Mouse (Mus musculus) forebrain, embryonic 12.5 days (tissue): ENCODE results near the gene Trim13. TPM values are rescaled to one million over a fixed set of nuclear protein-coding genes. Genes with fewer than 3 reads are reported as not detected.
A peak's percentile ranks its signal among the peaks of the same experiment; 100 is the strongest.

ENCODE experiments used
- ATAC-seq: fragments of 200-750 bp; cut with Nextera tagmentation; 2 replicates; pipeline ENCODE4 v1.8.0; 2017; ENCODE audit warnings: moderate TSS enrichment; ENCODE audit not compliant: low FRiP score
- H3K27ac ChIP-seq: fragments of 300-500 bp; sonication (generic); 2 replicates; pipeline ENCODE4 v1.5.1; 2016; ENCODE audit warnings: mild to moderate bottlenecking
- H3K27me3 ChIP-seq: fragments of 300-500 bp; sonication (generic); 2 replicates; pipeline ENCODE4 v1.6.1; 2016; ENCODE audit warnings: mild to moderate bottlenecking
- H3K36me3 ChIP-seq: fragments of 300-500 bp; sonication (generic); replicated peaks from 2 replicates; pipeline ENCODE4 v1.6.1; 2016; ENCODE audit warnings: mild to moderate bottlenecking
- H3K4me1 ChIP-seq: fragments of 300-500 bp; sonication (generic); 2 replicates; pipeline ENCODE4 v1.6.1; 2016
- H3K4me2 ChIP-seq: fragments of 300-500 bp; sonication (generic); 2 replicates; pipeline ENCODE4 v1.6.1; 2016; ENCODE audit warnings: mild to moderate bottlenecking, moderate library complexity
- H3K4me3 ChIP-seq: fragments of 300-500 bp; sonication (generic); replicated peaks from 2 replicates; pipeline ENCODE4 v1.5.1; 2016; ENCODE audit warnings: mild to moderate bottlenecking
- H3K9ac ChIP-seq: fragments of 300-500 bp; sonication (generic); 2 replicates; pipeline ENCODE4 v1.6.1; 2016; ENCODE audit warnings: mild to moderate bottlenecking
- H3K9me3 ChIP-seq: fragments of 300-500 bp; sonication (generic); 2 replicates; pipeline ENCODE4 v1.6.1; 2016
- WGBS: fragments of 180-500 bp; shearing (Covaris S2); methylation state at CpG from one replicate; pipeline ENCODE4 v1.1.7; 2016; 5-methylcytosine and 5-hydroxymethylcytosine counted together
- microRNA counts: library from miRNA; unstranded; fragments of <30 nt; microRNA quantifications from one replicate; lab custom pipeline; 2017
- microRNA-seq: library from miRNA; unstranded; fragments of <30 nt; microRNA quantifications from one replicate; pipeline ENCODE4, GENCODE M21; 2017
- polyA plus RNA-seq: library from polyadenylated mRNA; unstranded; fragments of >200 nt; fragmentation: Nextera tagmentation; extraction: Ambion mirVana; gene quantifications from 2 replicates; pipeline ENCODE4 v1.2.1, GENCODE M21; 2016

Gene Trim13
- polyA plus RNA-seq, 1 experiment from 2014 or later: 41.5 TPM

DNA sequence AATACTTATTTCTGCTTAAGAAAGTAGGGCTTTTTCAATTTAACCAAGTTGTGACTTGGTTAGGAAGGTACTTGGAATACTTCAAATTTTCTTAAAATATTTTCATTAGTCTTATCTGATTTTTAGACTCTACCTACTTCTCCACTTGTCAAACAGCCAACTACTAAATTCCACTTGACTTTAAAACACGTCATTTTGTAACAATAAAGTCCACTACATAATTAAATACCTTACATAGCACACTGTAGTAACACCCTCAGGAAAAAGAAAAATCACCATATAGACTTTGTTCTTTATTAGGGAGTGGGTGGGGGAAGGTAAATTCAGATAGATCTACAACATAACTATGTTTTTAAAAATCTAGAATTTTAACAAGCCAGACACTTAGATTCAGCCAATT, 44.6 kb downstream of the Trim13 start:
- Histone ChIP-seq H3K27me3 (no peaks in the 10 kb centered on the region), H3K4me3 (no peak overlapping the region), H3K9ac (no peak overlapping the region), H3K4me1 (no peaks in the 10 kb centered on the region), H3K27ac (no peak overlapping the region), H3K9me3 (no peaks in the 10 kb centered on the region), H3K4me2 (no peak overlapping the region), H3K36me3 (no peaks in the 10 kb centered on the region)
- no peak for ATAC-seq
- 75% methylated on average over 1 of the region's 1 CpGs for WGBS

DNA sequence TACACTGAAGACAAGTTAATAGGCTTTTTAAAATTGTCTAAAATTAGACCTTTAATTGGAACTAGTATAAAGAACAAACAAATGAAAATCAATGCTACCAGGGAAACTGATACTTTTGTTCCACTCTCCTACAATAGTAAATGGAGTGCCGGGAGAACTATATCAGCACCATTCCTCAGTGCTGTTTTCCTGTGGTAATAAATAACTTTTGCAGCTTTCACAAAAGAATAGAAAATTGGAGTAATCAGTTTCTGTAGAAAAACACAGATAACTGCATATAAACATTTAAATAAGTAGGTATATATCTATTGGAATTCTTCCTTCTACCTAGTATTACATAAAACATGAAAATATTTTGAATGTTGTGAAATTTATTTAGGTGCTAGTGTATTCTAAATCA, 47.5 kb downstream of the Trim13 start:
- no peak overlapping the region for H3K4me3 ChIP-seq
- WGBS: 28% methylated on average over 1 of the region's 1 CpGs

DNA sequence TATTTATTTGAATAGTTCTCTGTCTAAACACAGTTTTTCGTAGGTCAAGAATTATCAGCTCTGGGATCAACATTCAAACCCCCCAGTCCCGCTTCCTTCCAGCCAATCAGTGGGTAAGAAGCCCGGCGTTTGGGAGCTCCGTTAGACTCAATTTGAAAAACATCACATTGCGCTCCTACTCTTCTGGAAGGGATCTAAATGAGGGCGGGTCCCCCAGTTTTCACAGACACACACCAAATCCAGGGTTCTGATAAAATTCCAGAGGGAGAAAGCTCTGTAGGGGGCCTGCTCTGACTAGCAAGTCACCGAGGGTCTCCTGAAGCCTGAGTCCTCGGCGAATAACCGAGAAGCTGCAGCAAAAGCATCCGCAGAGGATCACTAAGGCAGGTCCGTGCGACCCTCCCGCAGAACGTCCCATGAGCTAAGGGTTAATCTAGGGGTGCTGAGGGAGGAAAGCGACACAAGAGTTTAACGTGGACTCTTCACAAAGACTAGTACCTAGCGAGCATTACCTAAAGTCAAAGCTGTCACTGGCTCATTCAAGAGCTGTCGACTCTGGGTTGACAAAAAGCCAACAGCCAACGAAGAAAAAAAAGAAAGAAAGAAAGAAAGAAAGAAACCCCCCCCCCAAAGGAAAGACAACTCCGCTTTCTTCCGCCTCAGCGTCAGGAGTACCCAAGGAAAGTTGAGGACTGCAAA, 49.3 kb downstream of the Trim13 start:
- Histone ChIP-seq H3K27ac (peak overlapping the region; percentile 94), H3K4me3 (peak overlapping the region; percentile 98), H3K4me1 (peaks cover 7% of the 10 kb centered on the region; the same call in 1 of the 2 replicates), H3K27me3 (no peaks in the 10 kb centered on the region), H3K9me3 (no peaks in the 10 kb centered on the region), H3K36me3 (no peaks in the 10 kb centered on the region), H3K9ac (peak overlapping the region; percentile 97), H3K4me2 (peak overlapping the region; percentile 59)
- under 1% methylated on average over 24 of the region's 24 CpGs for WGBS
- ATAC-seq: peak; percentile 28; the same call in 1 of the 2 replicates

More for the DNA sequence above, 47.5 kb downstream of the Trim13 start:
- Histone ChIP-seq H3K4me2 (peak overlapping the region; percentile 36; the same call in 1 of the 2 replicates), H3K27ac (no peak overlapping the region), H3K4me1 (peaks cover 4% of the 10 kb centered on the region; the same call in 1 of the 2 replicates), H3K36me3 (no peaks in the 10 kb centered on the region), H3K9ac (no peak overlapping the region), H3K27me3 (no peaks in the 10 kb centered on the region), H3K9me3 (no peaks in the 10 kb centered on the region)
- ATAC-seq: no peak

DNA sequence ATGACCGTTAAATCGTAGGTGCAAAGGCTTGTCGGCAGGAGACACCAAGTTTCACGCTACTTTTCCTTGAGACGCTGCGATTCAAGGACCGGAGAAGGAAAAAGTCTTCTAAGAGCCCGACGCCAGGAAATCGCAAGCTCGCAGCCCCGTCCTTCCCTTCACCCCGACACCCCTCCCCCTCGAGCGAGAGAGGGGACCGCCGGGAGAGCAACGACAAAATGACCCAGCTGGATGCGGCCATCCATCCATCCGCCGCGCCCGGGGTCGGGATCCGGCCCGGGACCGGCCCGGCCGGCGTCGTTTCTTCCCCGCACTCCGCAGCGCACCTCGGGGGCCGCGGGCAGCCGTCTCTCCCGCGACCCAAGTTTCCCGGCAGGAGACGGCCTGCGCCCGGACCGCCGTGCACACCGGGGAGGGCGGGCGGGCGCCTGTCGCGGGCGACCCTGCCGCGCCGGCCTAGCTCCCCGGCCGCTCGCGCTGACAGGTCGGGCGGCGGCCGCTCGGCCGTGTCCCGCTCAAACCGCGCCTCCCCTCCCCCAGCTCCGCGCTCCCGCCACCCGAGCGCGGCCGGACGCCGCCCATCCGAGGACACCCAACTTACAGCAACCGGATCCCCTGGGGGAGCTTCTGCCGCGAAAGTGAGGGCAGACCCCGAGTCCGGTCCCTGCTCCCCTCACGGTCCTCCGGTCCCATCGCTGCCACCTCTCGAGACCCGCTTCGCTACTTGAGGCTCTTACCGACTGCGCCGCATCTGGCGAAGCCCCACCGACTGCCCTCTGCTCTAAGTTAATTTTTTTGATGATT, 50.0 kb downstream of the Trim13 start:
- peaks cover 7% of the 10 kb centered on the region; the same call in 1 of the 2 replicates for H3K4me1 ChIP-seq
- H3K4me2 ChIP-seq: peak overlapping the region; percentile 59
- no peaks in the 10 kb centered on the region for H3K27me3 ChIP-seq
- H3K27ac ChIP-seq: peak overlapping the region; percentile 94
- H3K4me3 ChIP-seq: peak overlapping the region; percentile 98
- H3K36me3 ChIP-seq: no peaks in the 10 kb centered on the region
- no peaks in the 10 kb centered on the region for H3K9me3 ChIP-seq
- under 1% methylated on average over 56 of the region's 95 CpGs for WGBS
- ATAC-seq: peak; percentile 72
- peak overlapping the region; percentile 97 for H3K9ac ChIP-seq

DNA sequence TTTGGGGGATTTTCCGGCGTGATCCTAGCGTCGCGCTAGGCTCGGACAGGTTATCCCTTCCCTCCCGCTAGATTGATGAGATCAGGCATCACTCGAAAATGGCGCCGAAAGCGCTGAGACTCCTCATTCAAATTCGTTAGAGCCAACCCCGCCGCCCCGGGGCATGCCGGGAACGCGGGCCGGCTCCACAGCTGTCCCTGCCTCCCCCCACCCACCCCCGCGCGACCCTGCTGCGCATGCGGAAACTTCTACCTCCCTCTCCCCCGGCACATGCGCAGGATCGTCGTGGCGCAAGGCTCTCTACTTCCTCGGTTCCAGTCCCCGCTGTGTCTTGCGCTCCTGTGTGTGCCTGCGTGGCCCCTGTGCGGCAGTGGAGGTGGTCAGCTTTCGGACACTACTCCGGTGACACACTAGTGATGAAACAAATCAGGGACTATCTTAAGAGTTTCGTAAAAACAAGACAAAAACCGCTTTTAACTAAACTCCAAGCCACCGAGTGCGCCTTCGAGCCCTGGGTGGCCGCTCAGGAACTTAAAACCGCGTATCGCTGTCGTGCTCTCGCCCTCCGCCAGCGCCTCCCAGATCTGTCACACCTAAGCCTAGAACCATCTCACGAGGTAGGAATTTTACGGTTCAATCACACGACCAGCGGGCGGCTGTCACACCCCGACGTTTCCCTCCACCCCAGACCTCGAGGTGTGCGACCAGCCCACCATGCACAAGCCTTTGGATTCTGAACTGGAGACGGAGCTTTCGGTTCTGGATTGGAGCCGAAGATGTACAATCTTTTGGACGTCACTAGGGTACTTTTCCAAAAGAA, 50.8 kb downstream of the Trim13 start:
- no peaks in the 10 kb centered on the region for H3K9me3 ChIP-seq

DNA sequence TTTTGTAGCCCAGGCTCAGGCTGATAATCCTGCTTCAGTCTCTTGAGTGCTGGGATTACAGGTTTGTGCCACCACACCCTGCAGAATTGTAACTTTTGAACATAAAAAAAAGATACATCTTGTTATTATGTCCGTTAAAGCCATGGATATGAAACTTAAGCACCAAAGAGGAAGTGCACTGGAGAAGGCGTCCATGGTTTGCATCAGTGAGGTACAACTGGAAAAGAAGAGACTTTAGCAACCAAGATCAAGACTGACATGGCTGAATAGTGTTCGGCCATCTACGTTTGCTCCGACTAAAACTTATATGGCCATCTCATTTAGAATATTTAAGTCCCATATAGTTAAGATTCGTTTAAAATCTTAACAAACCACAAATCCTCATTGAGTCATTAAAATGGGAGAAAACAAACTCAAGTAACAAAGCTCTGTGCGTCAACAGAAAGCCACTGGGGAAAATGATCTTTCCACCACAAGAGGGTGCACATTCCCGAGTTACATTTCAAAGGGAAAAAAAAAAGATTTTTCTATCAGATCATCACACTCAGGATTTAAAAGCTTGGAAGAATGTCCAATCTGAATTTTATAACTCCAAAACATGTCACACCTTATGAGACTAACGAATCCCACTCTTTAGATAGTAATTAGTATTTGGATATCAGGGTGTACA, 52.4 kb downstream of the Trim13 start:
- H3K9me3 ChIP-seq: no peaks in the 10 kb centered on the region
- no peak overlapping the region for H3K4me3 ChIP-seq
- no peaks in the 10 kb centered on the region for H3K36me3 ChIP-seq
- no peak for ATAC-seq
- 41% methylated on average over 9 of the region's 9 CpGs for WGBS
- H3K4me1 ChIP-seq: peaks cover 7% of the 10 kb centered on the region; the same call in 1 of the 2 replicates
- peak overlapping the region; percentile 2; the same call in 1 of the 2 replicates for H3K4me2 ChIP-seq
- 0 out of 2 replicates have a peak overlapping the region, but pooled peaks have one; percentile 42 for H3K27ac ChIP-seq
- no peaks in the 10 kb centered on the region for H3K27me3 ChIP-seq
- no peak overlapping the region for H3K9ac ChIP-seq

More for the DNA sequence above, 50.8 kb downstream of the Trim13 start:
- Histone ChIP-seq H3K4me2 (peak overlapping the region; percentile 68), H3K9ac (peak overlapping the region; percentile 97), H3K4me1 (peaks cover 7% of the 10 kb centered on the region; the same call in 1 of the 2 replicates), H3K27me3 (no peaks in the 10 kb centered on the region), H3K4me3 (peak overlapping the region; percentile 98), H3K36me3 (no peaks in the 10 kb centered on the region), H3K27ac (peak overlapping the region; percentile 94)
- peak; percentile 89 for ATAC-seq
- WGBS: 2% methylated on average over 62 of the region's 62 CpGs

MicroRNAs within 50 kb of the gene (microRNA counts, 519-probe panel; counts per million panel counts)
- 7,847 counts per million, percentile 97 among the panel's probes with 10 or more counts for microRNA mmu-miR-15a (lab: Ali Mortazavi, UCI)
- 8,051 counts per million, percentile 97 among the panel's probes with 10 or more counts for microRNA mmu-miR-16 (lab: Ali Mortazavi, UCI)

Small RNAs within 50 kb of the gene (microRNA-seq; reads per million reads assigned to microRNA genes)
- 7,051 reads per million, percentile 92 among the genes with 10 or more reads in this experiment for gene Mir15a
- gene Mir16-1: 3,703 reads per million, percentile 87 among the genes with 10 or more reads in this experiment

Other genes with a start within 250 kb of the Trim13 start
- gene Ebpl, start 237.8 kb upstream of the Trim13 start, polyA plus RNA-seq: 10.4 and 11.1 TPM in 2 replicates
- 89.5 and 102 TPM in 2 replicates for gene Kpna3, start 158.4 kb upstream of the Trim13 start, polyA plus RNA-seq
- 19.8 and 22.1 TPM in 2 replicates for gene Spryd7, start 41.4 kb upstream of the Trim13 start, polyA plus RNA-seq
- 1.7 and 2.7 TPM in 2 replicates for gene Kcnrg, start 9.2 kb downstream of the Trim13 start, polyA plus RNA-seq